Mouse (Mus musculus) erythroblast, embryonic 14.5 days (primary cell): ENCODE results near the gene C2.

Experiments used
- GATA1 ChIP-seq: IDR thresholded peaks from 2 replicates; pipeline ENCODE4 v1.6.1; 2012; ENCODE audit warnings: low read length, inconsistent platforms, mixed read lengths
- TAL1 ChIP-seq: IDR thresholded peaks from 3 replicates; pipeline ENCODE4 v1.6.1; 2012; ENCODE audit warnings: low read length, inconsistent platforms, mixed read lengths

DNA sequence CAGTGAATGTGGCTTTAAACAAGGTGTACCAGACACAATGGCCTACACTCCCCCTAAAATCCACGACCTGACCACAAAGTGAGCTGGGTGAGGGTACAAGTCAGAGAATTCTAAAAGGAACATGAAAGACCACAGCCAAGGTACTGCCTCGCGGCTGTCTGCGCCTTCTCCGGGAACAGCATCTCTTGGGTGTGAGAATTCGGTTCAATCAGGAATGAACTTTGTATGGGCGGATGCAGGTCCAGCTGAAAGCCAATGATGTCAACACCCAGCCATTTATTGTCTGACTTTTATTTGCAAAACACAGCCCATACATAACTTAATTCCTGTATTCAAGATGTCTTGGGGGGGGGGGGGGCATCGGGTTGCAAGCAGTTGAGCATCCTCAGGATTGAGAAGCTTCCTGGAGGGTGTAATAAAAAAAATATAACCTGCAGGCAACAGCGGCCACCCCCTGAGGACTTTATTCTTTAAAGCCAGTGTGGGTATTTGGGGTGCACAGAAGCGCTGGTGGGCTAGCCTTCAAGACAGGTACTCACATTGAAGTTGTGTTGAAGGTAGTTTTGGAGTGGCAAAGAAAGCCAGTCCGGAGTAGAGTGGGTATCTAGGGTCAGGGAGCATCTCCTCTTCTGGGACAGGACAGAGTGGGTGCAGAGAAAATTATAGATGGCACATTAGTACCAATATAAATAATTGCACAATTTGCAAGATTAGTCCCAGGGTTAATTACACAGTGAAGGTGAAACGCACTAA is 4.8 kb downstream of the C2 start:
- TF ChIP-seq GATA1 (no peak), TAL1 (no peak)
